Mouse (Mus musculus): ENCODE measurements around the gene Grwd1. TPM values are rescaled to one million over a fixed set of nuclear protein-coding genes. Genes with fewer than 3 reads are reported as not detected.

The Grwd1 gene
- polyA plus RNA-seq, 1 experiment from 2014 or later: 93.5 TPM

- Histone ChIP-seq H3K36me3 (ENCODE audit: control insufficient read depth, insufficient read depth, low read length) (peaks cover 64% of the 10 kb centered on the region), H3K27me3 (ENCODE audit: control insufficient read depth, insufficient read depth, low read length) (no peaks in the 10 kb centered on the region), H3K9ac (ENCODE audit: low read depth, low read length) (no peak overlapping the region), H3K4me2 (replicated peaks; ENCODE audit: low read depth, low read length) (no peak overlapping the region), H3K9me3 (ENCODE audit: control insufficient read depth, low read length) (no peaks in the 10 kb centered on the region), H3K4me3 (ENCODE audit: low read length) (no peak overlapping the region), H3K4me1 (ENCODE audit: control insufficient read depth, insufficient read depth, low read length) (peaks cover 11% of the 10 kb centered on the region), H3K27ac (ENCODE audit: low read depth, low read length) (no peak overlapping the region)
- WGBS: 50% methylated on average over 9 of the region's 11 CpGs
- ATAC-seq (ENCODE audit: low FRiP score, low TSS enrichment): no peak
Observed at GRCm38 (mm10) chr7:45808471-45808870, 22.3 kb downstream of the Grwd1 start.

DNA sequence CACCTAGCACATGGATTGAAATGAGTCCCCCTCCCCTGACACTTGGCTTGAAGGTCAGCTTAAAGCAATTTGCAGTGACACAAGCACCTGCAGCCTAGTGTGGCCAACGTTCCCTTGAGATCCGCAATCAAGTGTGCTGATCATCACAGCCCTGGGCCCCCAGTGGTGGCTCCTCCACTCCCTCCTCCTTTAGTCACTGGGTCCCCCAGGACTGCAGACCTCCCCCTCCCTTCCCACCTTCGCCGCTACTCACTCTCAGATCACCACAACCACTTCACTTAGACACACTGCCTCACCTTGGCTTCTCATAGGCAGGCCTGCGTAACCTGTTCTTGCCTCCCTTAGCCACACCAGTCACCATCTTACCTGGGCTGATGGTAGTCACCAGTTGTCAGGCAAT lies 24.8 kb downstream of the Grwd1 start:
- Histone ChIP-seq H3K27me3 (ENCODE audit: control insufficient read depth, insufficient read depth, low read length) (no peaks in the 10 kb centered on the region), H3K4me2 (replicated peaks; ENCODE audit: low read depth, low read length) (no peak overlapping the region), H3K4me1 (ENCODE audit: control insufficient read depth, insufficient read depth, low read length) (no peaks in the 10 kb centered on the region), H3K4me3 (ENCODE audit: low read length) (no peak overlapping the region), H3K27ac (ENCODE audit: low read depth, low read length) (no peak overlapping the region), H3K36me3 (ENCODE audit: control insufficient read depth, insufficient read depth, low read length) (peaks cover 49% of the 10 kb centered on the region), H3K9me3 (ENCODE audit: control insufficient read depth, low read length) (no peaks in the 10 kb centered on the region), H3K9ac (ENCODE audit: low read depth, low read length) (no peak overlapping the region)
- ATAC-seq (ENCODE audit: low FRiP score, low TSS enrichment): no peak
- WGBS: 66% methylated on average over 5 of the region's 5 CpGs

- no peak overlapping the region for H3K27ac ChIP-seq (ENCODE audit: low read depth, low read length)
- no peak overlapping the region for H3K4me2 ChIP-seq (replicated peaks; ENCODE audit: low read depth, low read length)
- ATAC-seq (ENCODE audit: low FRiP score, low TSS enrichment): no peak
Observed at GRCm38 (mm10) chr7:45802551-45802950, 28.2 kb downstream of the Grwd1 start.

GRCm38 (mm10) chr7:45801348-45801747 lies 29.4 kb downstream of the Grwd1 start:
- ATAC-seq (ENCODE audit: low FRiP score, low TSS enrichment): peak; percentile 40
- no peak overlapping the region for H3K27ac ChIP-seq (ENCODE audit: low read depth, low read length)
- H3K4me3 ChIP-seq (ENCODE audit: low read length): 0 out of 2 replicates have a peak overlapping the region, but pooled peaks have one; percentile 1
- H3K9ac ChIP-seq (ENCODE audit: low read depth, low read length): no peak overlapping the region
- H3K36me3 ChIP-seq (ENCODE audit: control insufficient read depth, insufficient read depth, low read length): 0 out of 2 replicates have a peak, but pooled peaks cover 5% of the 10 kb centered on the region
- no peaks in the 10 kb centered on the region for H3K9me3 ChIP-seq (ENCODE audit: control insufficient read depth, low read length)
- peak overlapping the region; percentile 39; the same call in 1 of the 2 replicates for H3K4me2 ChIP-seq (replicated peaks; ENCODE audit: low read depth, low read length)
- H3K4me1 ChIP-seq (ENCODE audit: control insufficient read depth, insufficient read depth, low read length): peaks cover 14% of the 10 kb centered on the region; the same call in 1 of the 2 replicates
- peaks cover 11% of the 10 kb centered on the region; the same call in 1 of the 2 replicates for H3K27me3 ChIP-seq (ENCODE audit: control insufficient read depth, insufficient read depth, low read length)
- 4% methylated on average over 12 of the region's 12 CpGs for WGBS

More at GRCm38 (mm10) chr7:45802551-45802950, 28.2 kb downstream of the Grwd1 start:
- 95% methylated on average over 6 of the region's 6 CpGs for WGBS
- no peaks in the 10 kb centered on the region for H3K9me3 ChIP-seq (ENCODE audit: control insufficient read depth, low read length)
- H3K4me3 ChIP-seq (ENCODE audit: low read length): no peak overlapping the region
- H3K4me1 ChIP-seq (ENCODE audit: control insufficient read depth, insufficient read depth, low read length): peaks cover 11% of the 10 kb centered on the region; the same call in 1 of the 2 replicates
- no peak overlapping the region for H3K9ac ChIP-seq (ENCODE audit: low read depth, low read length)
- H3K36me3 ChIP-seq (ENCODE audit: control insufficient read depth, insufficient read depth, low read length): peaks cover 15% of the 10 kb centered on the region
- peaks cover 9% of the 10 kb centered on the region; the same call in 1 of the 2 replicates for H3K27me3 ChIP-seq (ENCODE audit: control insufficient read depth, insufficient read depth, low read length)

- WGBS: 17% methylated on average over 20 of the region's 25 CpGs
- no peak overlapping the region for H3K9ac ChIP-seq (ENCODE audit: low read depth, low read length)
- no peak overlapping the region for H3K27ac ChIP-seq (ENCODE audit: low read depth, low read length)
- peaks cover 5% of the 10 kb centered on the region; the same call in 1 of the 2 replicates for H3K36me3 ChIP-seq (ENCODE audit: control insufficient read depth, insufficient read depth, low read length)
- no peaks in the 10 kb centered on the region for H3K9me3 ChIP-seq (ENCODE audit: control insufficient read depth, low read length)
- peak; percentile 42 for ATAC-seq (ENCODE audit: low FRiP score, low TSS enrichment)
- peak overlapping the region; percentile 14; the same call in 1 of the 2 replicates for H3K4me3 ChIP-seq (ENCODE audit: low read length)
- H3K27me3 ChIP-seq (ENCODE audit: control insufficient read depth, insufficient read depth, low read length): peaks cover 11% of the 10 kb centered on the region; the same call in 1 of the 2 replicates
- peak overlapping the region; percentile 39 for H3K4me2 ChIP-seq (replicated peaks; ENCODE audit: low read depth, low read length)
- H3K4me1 ChIP-seq (ENCODE audit: control insufficient read depth, insufficient read depth, low read length): peaks cover 14% of the 10 kb centered on the region; the same call in 1 of the 2 replicates
Observed at GRCm38 (mm10) chr7:45800546-45801204, 30.1 kb downstream of the Grwd1 start.

DNA sequence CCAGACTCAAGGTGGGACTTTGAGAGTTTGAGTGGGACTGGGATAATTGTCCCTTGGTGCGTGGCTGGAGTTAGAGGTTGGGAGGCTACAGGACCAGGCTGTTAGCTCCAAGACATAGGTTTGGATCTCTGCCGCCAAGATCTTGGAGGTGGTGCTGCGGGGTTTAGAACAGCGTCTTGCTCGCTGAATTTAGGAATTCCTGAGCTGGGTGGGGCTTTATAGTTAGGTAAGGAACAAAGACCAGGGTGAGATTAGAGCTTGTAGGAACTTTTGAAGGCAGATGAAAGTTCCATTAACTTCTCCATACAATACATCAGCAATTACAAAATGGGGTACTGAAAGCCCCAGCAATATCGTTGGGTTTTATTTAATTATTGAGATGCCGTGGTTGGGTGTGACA lies 30.7 kb downstream of the Grwd1 start:
- WGBS: 37% methylated on average over 7 of the region's 7 CpGs
- peak overlapping the region; percentile 39 for H3K4me2 ChIP-seq (replicated peaks; ENCODE audit: low read depth, low read length)
- H3K27me3 ChIP-seq (ENCODE audit: control insufficient read depth, insufficient read depth, low read length): peaks cover 14% of the 10 kb centered on the region; the same call in 1 of the 2 replicates
- peaks cover 14% of the 10 kb centered on the region; the same call in 1 of the 2 replicates for H3K4me1 ChIP-seq (ENCODE audit: control insufficient read depth, insufficient read depth, low read length)
- ATAC-seq (ENCODE audit: low FRiP score, low TSS enrichment): no peak
- H3K9me3 ChIP-seq (ENCODE audit: control insufficient read depth, low read length): no peaks in the 10 kb centered on the region
- H3K27ac ChIP-seq (ENCODE audit: low read depth, low read length): no peak overlapping the region
- H3K4me3 ChIP-seq (ENCODE audit: low read length): peak overlapping the region; percentile 14; the same call in 1 of the 2 replicates
- peaks cover 5% of the 10 kb centered on the region for H3K36me3 ChIP-seq (ENCODE audit: control insufficient read depth, insufficient read depth, low read length)
- no peak overlapping the region for H3K9ac ChIP-seq (ENCODE audit: low read depth, low read length)

DNA sequence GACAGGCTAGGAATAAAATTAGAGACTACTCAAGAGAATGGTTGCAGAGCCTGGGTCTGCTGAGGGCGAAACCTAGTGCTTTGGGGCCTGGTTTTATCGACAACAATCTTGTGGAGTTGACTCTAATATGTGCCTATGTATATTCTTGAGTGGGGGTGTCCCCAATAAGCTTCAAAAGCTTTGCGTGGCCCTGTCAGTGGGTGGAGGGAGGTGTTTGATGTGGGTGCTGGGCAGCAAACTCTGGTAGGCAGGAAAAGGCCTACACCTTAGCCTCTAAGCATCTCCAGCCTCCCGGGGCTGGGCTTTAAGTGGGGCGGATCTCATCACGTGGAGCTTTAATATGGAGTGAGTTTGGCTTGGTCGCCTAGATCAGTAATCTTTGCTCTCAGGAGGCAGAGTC lies 31.8 kb downstream of the Grwd1 start:
- Histone ChIP-seq H3K9me3 (ENCODE audit: control insufficient read depth, low read length) (no peaks in the 10 kb centered on the region), H3K27ac (ENCODE audit: low read depth, low read length) (no peak overlapping the region), H3K4me3 (ENCODE audit: low read length) (peak overlapping the region; percentile 50; the same call in 1 of the 2 replicates), H3K36me3 (ENCODE audit: control insufficient read depth, insufficient read depth, low read length) (peaks cover 5% of the 10 kb centered on the region), H3K4me2 (replicated peaks; ENCODE audit: low read depth, low read length) (peak overlapping the region; percentile 95), H3K4me1 (ENCODE audit: control insufficient read depth, insufficient read depth, low read length) (peaks cover 14% of the 10 kb centered on the region; the same call in 1 of the 2 replicates), H3K9ac (ENCODE audit: low read depth, low read length) (no peak overlapping the region), H3K27me3 (ENCODE audit: control insufficient read depth, insufficient read depth, low read length) (peaks cover 15% of the 10 kb centered on the region; the same call in 1 of the 2 replicates)
- 58% methylated on average over 7 of the region's 7 CpGs for WGBS
- ATAC-seq (ENCODE audit: low FRiP score, low TSS enrichment): no peak

GRCm38 (mm10) chr7:45798511-45798836 lies 32.3 kb downstream of the Grwd1 start:
- Histone ChIP-seq H3K4me2 (replicated peaks; ENCODE audit: low read depth, low read length) (peak overlapping the region; percentile 95), H3K27ac (ENCODE audit: low read depth, low read length) (no peak overlapping the region), H3K4me1 (ENCODE audit: control insufficient read depth, insufficient read depth, low read length) (peaks cover 14% of the 10 kb centered on the region; the same call in 1 of the 2 replicates), H3K9me3 (ENCODE audit: control insufficient read depth, low read length) (no peaks in the 10 kb centered on the region), H3K4me3 (ENCODE audit: low read length) (peak overlapping the region; percentile 50), H3K9ac (ENCODE audit: low read depth, low read length) (peak overlapping the region; percentile 70), H3K36me3 (ENCODE audit: control insufficient read depth, insufficient read depth, low read length) (peaks cover 10% of the 10 kb centered on the region), H3K27me3 (ENCODE audit: control insufficient read depth, insufficient read depth, low read length) (peaks cover 15% of the 10 kb centered on the region; the same call in 1 of the 2 replicates)
- 0 out of 2 replicates have a peak, but pooled peaks have one; percentile 14 for ATAC-seq (ENCODE audit: low FRiP score, low TSS enrichment)
- 5% methylated on average over 18 of the region's 19 CpGs for WGBS

All from kidney, embryonic 14.5 days (tissue).